Mouse (Mus musculus) myocyte (in vitro differentiated cells): ENCODE measurements around the gene Vipr1. TPM values are rescaled to one million over a fixed set of nuclear protein-coding genes. Genes with fewer than 3 reads are reported as not detected.
A peak's percentile ranks its signal among the peaks of the same experiment; 100 is the strongest.

Experiments
- H3K27me3 ChIP-seq: one replicate; pipeline ENCODE4 v1.6.1; 2011; ENCODE audit not compliant: control insufficient read depth, insufficient read depth, insufficient read length
- H3K36me3 ChIP-seq: one replicate; pipeline ENCODE4 v1.6.1; 2011; ENCODE audit not compliant: control insufficient read depth, insufficient read depth
- H3K4me2 ChIP-seq: one replicate; pipeline ENCODE4 v1.6.1; 2011; ENCODE audit warnings: low read depth, control low read depth
- H3K4me3 ChIP-seq: one replicate; pipeline ENCODE4 v1.5.1; 2011; ENCODE audit warnings: mild to moderate bottlenecking, control low read depth, moderate library complexity
- H3K79me2 ChIP-seq: one replicate; pipeline ENCODE4 v1.6.1; 2011; ENCODE audit not compliant: control insufficient read depth, insufficient read depth
- H3ac ChIP-seq: one replicate; pipeline ENCODE4 v1.6.1; 2011; ENCODE audit not compliant: control insufficient read depth, insufficient read length
- CEBPB ChIP-seq: IDR thresholded peaks from 2 replicates; pipeline ENCODE4 v1.6.1; 2011; ENCODE audit warnings: mild to moderate bottlenecking, moderate library complexity; ENCODE audit not compliant: poor library complexity, insufficient read depth, severe bottlenecking
- E2F4 ChIP-seq: IDR thresholded peaks from one replicate; pipeline ENCODE4 v1.6.1; 2011; ENCODE audit warnings: mild to moderate bottlenecking, control low read depth, moderate library complexity; ENCODE audit not compliant: insufficient read depth
- MAX ChIP-seq: IDR thresholded peaks from one replicate; pipeline ENCODE4 v1.6.1; 2011; ENCODE audit warnings: low read depth, mild to moderate bottlenecking, control low read depth
- MYOD1 ChIP-seq, 3 experiments: IDR thresholded peaks; one replicate each; pipeline ENCODE4 v1.6.1; 2011; ENCODE audit warnings: control low read depth in 2 of 3, low read depth in 2 of 3, mild to moderate bottlenecking in 2 of 3, moderate library complexity in 1 of 3; ENCODE audit not compliant: insufficient read length in 2 of 3, control insufficient read depth in 1 of 3
- MYOG ChIP-seq, 3 experiments: IDR thresholded peaks; one replicate each; pipeline ENCODE4 v1.6.1; 2011; ENCODE audit warnings: control low read depth in 2 of 3, low read depth in 2 of 3, mild to moderate bottlenecking in 2 of 3; ENCODE audit not compliant: insufficient read length in 2 of 3, control insufficient read depth in 1 of 3, insufficient read depth in 1 of 3
- POLR2A ChIP-seq: IDR thresholded peaks from one replicate; pipeline ENCODE4 v1.6.1; 2011; ENCODE audit warnings: low read depth, mild to moderate bottlenecking, control low read depth, moderate library complexity; ENCODE audit not compliant: insufficient read length
- POLR2AphosphoS2 ChIP-seq: IDR thresholded peaks from one replicate; pipeline ENCODE4 v1.6.1; 2011; ENCODE audit warnings: low read depth, control low read depth; ENCODE audit not compliant: insufficient read length
- REST ChIP-seq: IDR thresholded peaks from one replicate; pipeline ENCODE4 v1.6.1; 2011; ENCODE audit warnings: mild to moderate bottlenecking, control low read depth, moderate library complexity; ENCODE audit not compliant: insufficient read depth, insufficient read length
- SRF ChIP-seq: IDR thresholded peaks from one replicate; pipeline ENCODE4 v1.6.1; 2011; ENCODE audit warnings: low read depth; ENCODE audit not compliant: control insufficient read depth, insufficient read length
- TCF12 ChIP-seq: IDR thresholded peaks from one replicate; pipeline ENCODE4 v1.6.1; 2011; ENCODE audit warnings: mild to moderate bottlenecking, control low read depth; ENCODE audit not compliant: poor library complexity, insufficient read depth, severe bottlenecking
- TCF3 ChIP-seq: IDR thresholded peaks from one replicate; pipeline ENCODE4 v1.6.1; 2011; ENCODE audit warnings: low read depth, control low read depth; ENCODE audit not compliant: insufficient read length
- USF1 ChIP-seq: IDR thresholded peaks from one replicate; pipeline ENCODE4 v1.6.1; 2011; ENCODE audit warnings: low read depth, mild to moderate bottlenecking, control low read depth, moderate library complexity
- polyA plus RNA-seq: library from polyadenylated mRNA; unstranded; fragments of >200 nt; fragmentation: generic; extraction: Trizol; gene quantifications from one replicate; pipeline ENCODE4 v1.2.1, GENCODE M21; 2012; ENCODE audit warnings: missing spikeins

Gene Vipr1
- polyA plus RNA-seq, 1 experiment: 0.29 TPM

DNA sequence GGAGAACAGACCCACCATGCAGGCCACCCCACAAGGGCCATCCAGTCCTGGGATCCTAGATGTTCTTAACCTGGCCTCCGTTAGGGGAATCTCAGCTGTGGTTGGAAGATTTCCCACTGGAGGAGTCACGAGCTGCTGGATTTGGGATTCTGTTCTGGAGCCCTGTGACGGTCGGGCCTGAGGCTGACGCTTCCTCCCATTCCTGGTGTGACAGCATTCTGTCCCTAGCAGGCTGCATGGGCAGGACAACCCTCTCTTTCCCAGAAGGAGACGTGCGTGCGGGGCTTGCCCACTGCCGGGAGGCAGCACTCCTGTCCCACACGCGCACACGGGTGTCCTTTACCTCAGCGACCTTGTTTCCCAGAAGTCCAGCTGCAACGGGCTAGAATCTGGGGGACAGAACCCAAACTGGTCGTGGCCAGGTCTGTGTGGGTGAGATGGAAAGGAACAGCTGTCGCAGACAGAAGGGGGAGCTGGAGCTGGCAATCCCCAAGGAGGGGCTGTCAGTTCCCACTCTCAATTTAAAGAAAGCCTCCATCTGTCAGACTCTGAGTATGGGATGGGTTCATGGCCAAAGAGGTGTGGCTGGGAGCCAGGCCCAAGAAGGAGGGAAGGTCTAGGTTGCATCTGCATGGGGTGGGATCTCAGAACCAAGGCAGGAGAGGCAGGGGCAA is 24.6 kb downstream of the Vipr1 start:
- peak overlapping the region; percentile 18 for H3K4me2 ChIP-seq
- no peak overlapping the region for H3ac ChIP-seq
- TF ChIP-seq POLR2A: no peak
- TF ChIP-seq MYOD1 (IDR thresholded peaks at IDR 0.05; ENCODE audit: control insufficient read depth in 1 of 3, insufficient read length in 2 of 3, low read depth in 2 of 3): peak in 2 of 3 experiments; percentile 84 to 88
- peak in 1 of 3 experiments; percentile 14 for TF ChIP-seq MYOG (IDR thresholded peaks at IDR 0.05; ENCODE audit: control insufficient read depth in 1 of 3, insufficient read depth in 1 of 3, insufficient read length in 2 of 3, low read depth in 2 of 3)
- H3K27me3 ChIP-seq: peaks cover 3% of the 10 kb centered on the region
- no peaks in the 10 kb centered on the region for H3K36me3 ChIP-seq
- H3K79me2 ChIP-seq: no peaks in the 10 kb centered on the region
- H3K4me3 ChIP-seq: no peak overlapping the region

DNA sequence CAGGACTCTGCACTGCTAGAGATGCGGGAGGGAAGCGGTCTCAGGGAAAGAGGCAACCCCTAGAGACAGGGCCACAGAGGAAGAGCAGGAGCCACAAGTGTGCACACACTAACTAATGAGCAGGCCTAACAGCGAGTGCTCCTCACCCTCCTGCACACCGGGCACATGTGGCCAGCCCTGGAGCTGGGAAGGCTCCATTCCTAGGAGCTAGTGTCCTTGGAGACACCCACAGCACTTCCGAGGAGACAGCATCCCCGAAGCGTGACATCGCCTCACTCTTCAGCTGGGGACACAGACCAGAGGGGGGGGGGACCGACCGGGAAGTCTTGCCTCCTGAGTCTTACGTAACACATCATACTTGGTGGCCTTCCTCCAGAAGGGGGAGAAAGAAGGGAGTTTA is 25.3 kb downstream of the Vipr1 start:
- Histone ChIP-seq H3K36me3 (no peaks in the 10 kb centered on the region), H3K79me2 (no peaks in the 10 kb centered on the region), H3ac (no peak overlapping the region), H3K27me3 (peaks cover 3% of the 10 kb centered on the region), H3K4me2 (no peak overlapping the region), H3K4me3 (no peak overlapping the region)
- TF ChIP-seq REST (no peak), CEBPB (no peak), MAX (no peak), TCF3 (no peak), POLR2AphosphoS2 (no peak), MYOD1 (IDR thresholded peaks at IDR 0.05; ENCODE audit: control insufficient read depth in 1 of 3, insufficient read length in 2 of 3, low read depth in 2 of 3) (no peak), POLR2A (no peak), USF1 (no peak), MYOG (IDR thresholded peaks at IDR 0.05; ENCODE audit: control insufficient read depth in 1 of 3, insufficient read depth in 1 of 3, insufficient read length in 2 of 3, low read depth in 2 of 3) (no peak), TCF12 (no peak)

DNA sequence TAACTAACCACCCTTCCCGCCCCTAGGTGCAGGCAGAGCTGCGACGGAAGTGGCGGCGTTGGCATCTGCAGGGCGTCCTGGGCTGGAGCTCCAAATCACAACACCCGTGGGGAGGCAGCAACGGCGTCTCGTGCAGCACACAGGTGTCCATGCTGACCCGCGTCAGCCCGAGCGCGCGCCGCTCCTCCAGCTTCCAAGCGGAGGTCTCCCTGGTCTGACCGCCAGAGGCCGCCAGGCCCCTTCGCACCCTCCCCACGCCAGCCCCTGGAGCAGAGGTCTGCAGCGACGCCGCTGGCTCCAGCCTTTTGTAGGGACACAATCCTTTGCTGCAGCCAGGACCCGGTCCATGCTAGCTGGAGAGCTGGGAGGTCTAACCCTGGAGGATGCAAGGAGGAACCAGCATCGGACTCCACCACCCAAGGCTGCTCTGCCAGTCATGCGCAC is 26.9 kb downstream of the Vipr1 start:
- peaks cover 3% of the 10 kb centered on the region for H3K27me3 ChIP-seq
- TF ChIP-seq E2F4 (no peak), TCF3 (no peak), REST (no peak), CEBPB (no peak), MYOD1 (IDR thresholded peaks at IDR 0.05; ENCODE audit: control insufficient read depth in 1 of 3, insufficient read length in 2 of 3, low read depth in 2 of 3) (no peak), POLR2AphosphoS2 (no peak), USF1 (no peak), MYOG (IDR thresholded peaks at IDR 0.05; ENCODE audit: control insufficient read depth in 1 of 3, insufficient read depth in 1 of 3, insufficient read length in 2 of 3, low read depth in 2 of 3) (no peak), SRF (no peak), MAX (no peak), POLR2A (no peak), TCF12 (no peak)
- H3K4me2 ChIP-seq: peak overlapping the region; percentile 48
- H3ac ChIP-seq: no peak overlapping the region
- no peak overlapping the region for H3K4me3 ChIP-seq
- no peaks in the 10 kb centered on the region for H3K79me2 ChIP-seq
- no peaks in the 10 kb centered on the region for H3K36me3 ChIP-seq

DNA sequence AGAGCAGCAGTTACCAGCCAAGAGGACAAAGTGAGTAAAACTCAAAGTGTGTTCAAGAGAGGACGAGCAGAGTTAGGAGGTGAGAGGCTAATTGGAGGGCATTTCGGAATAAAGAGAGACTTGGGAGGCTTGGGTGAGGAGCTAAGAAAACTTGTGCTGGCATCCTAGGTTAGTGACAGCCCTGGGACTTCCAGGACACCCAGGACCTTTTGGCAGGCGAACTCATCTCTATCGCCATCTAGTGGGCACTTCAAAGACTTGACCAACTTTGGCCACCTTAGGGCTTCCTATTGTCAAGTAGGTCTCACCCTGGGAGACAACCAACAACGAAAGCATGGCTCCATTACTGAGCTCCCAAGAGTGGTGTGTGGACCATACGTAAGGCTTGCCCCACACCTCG is 28.8 kb downstream of the Vipr1 start:
- H3K4me3 ChIP-seq: no peak overlapping the region
- peak overlapping the region; percentile 70 for H3K4me2 ChIP-seq
- TF ChIP-seq CEBPB (no peak), REST (no peak), POLR2AphosphoS2 (no peak), E2F4 (no peak), MYOG (IDR thresholded peaks at IDR 0.05; ENCODE audit: control insufficient read depth in 1 of 3, insufficient read depth in 1 of 3, insufficient read length in 2 of 3, low read depth in 2 of 3) (no peak), USF1 (no peak), TCF3 (no peak), SRF (no peak), MAX (no peak), POLR2A (no peak), MYOD1 (IDR thresholded peaks at IDR 0.05; ENCODE audit: control insufficient read depth in 1 of 3, insufficient read length in 2 of 3, low read depth in 2 of 3) (no peak), TCF12 (no peak)
- no peaks in the 10 kb centered on the region for H3K79me2 ChIP-seq
- no peaks in the 10 kb centered on the region for H3K27me3 ChIP-seq
- no peak overlapping the region for H3ac ChIP-seq
- H3K36me3 ChIP-seq: no peaks in the 10 kb centered on the region

DNA sequence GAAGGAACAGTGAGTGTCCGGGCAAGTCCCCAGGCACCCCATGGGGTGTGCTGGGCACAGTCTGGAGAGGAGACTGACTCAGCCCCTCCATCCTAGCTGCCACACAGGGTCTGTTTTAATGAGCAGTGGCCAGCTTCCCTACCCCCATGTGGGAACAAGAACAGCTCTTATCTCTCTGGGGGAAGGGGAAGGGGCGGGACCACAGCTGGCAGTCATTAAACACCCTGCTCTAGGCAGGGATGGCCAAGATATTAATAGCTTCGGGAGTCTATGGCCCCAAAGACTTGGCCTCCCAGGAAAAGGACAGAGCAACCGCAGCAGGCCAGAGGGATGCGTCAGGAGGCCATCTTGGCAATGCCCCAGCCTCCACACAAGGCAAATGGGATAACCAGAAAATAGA is 29.8 kb downstream of the Vipr1 start:
- Histone ChIP-seq H3K79me2 (no peaks in the 10 kb centered on the region), H3K4me3 (no peak overlapping the region), H3ac (no peak overlapping the region), H3K27me3 (no peaks in the 10 kb centered on the region), H3K4me2 (peak overlapping the region; percentile 70), H3K36me3 (no peaks in the 10 kb centered on the region)
- TF ChIP-seq E2F4 (no peak), TCF12 (peak; percentile 65), MYOG (IDR thresholded peaks at IDR 0.05; ENCODE audit: control insufficient read depth in 1 of 3, insufficient read depth in 1 of 3, insufficient read length in 2 of 3, low read depth in 2 of 3) (peak in 2 of 3 experiments; percentile 8 to 60), CEBPB (no peak), MYOD1 (IDR thresholded peaks at IDR 0.05; ENCODE audit: control insufficient read depth in 1 of 3, insufficient read length in 2 of 3, low read depth in 2 of 3) (peak in 2 of 3 experiments; percentile 55 to 81)
